Mouse (Mus musculus) kidney, embryonic 14.5 days (tissue): ENCODE measurements at regions not wholly inside any gene's neighbourhood (a gene's known extent, or its start where the extent isn't known, plus 50 kb on each side); places are given as distances from the start of the nearest gene placed in this dataset.

Source experiments
- ATAC-seq: fragments of 200-750 bp; cut with Nextera tagmentation; 2 replicates; pipeline ENCODE4 v1.8.0; 2017; ENCODE audit warnings: moderate number of reproducible peaks, mild to moderate bottlenecking, moderate TSS enrichment, moderate library complexity; ENCODE audit not compliant: low FRiP score, low TSS enrichment
- H3K27ac ChIP-seq: fragments of 300-500 bp; sonication (generic); 2 replicates; pipeline ENCODE4 v1.5.1; 2014; ENCODE audit warnings: low read depth, mild to moderate bottlenecking, low read length, moderate library complexity, mixed read lengths
- H3K27me3 ChIP-seq: fragments of 300-500 bp; sonication (generic); 2 replicates; pipeline ENCODE4 v1.6.1; 2014; ENCODE audit warnings: mild to moderate bottlenecking, low read length; ENCODE audit not compliant: control insufficient read depth, insufficient read depth
- H3K36me3 ChIP-seq: fragments of 300-500 bp; sonication (generic); 2 replicates; pipeline ENCODE4 v1.6.1; 2014; ENCODE audit warnings: low read length, mixed read lengths; ENCODE audit not compliant: control insufficient read depth, insufficient read depth
- H3K4me1 ChIP-seq: fragments of 300-500 bp; sonication (generic); 2 replicates; pipeline ENCODE4 v1.6.1; 2014; ENCODE audit warnings: low read length, mixed read lengths; ENCODE audit not compliant: control insufficient read depth, insufficient read depth
- H3K4me2 ChIP-seq: fragments of 300-500 bp; sonication (generic); replicated peaks from 2 replicates; pipeline ENCODE4 v1.6.1; 2014; ENCODE audit warnings: low read depth, mild to moderate bottlenecking, low read length
- H3K4me3 ChIP-seq: fragments of 300-500 bp; sonication (generic); 2 replicates; pipeline ENCODE4 v1.5.1; 2014; ENCODE audit warnings: mild to moderate bottlenecking, low read length
- H3K9ac ChIP-seq: fragments of 300-500 bp; sonication (generic); 2 replicates; pipeline ENCODE4 v1.6.1; 2014; ENCODE audit warnings: low read depth, mild to moderate bottlenecking, low read length, moderate library complexity
- H3K9me3 ChIP-seq: fragments of 300-500 bp; sonication (generic); 2 replicates; pipeline ENCODE4 v1.6.1; 2016; ENCODE audit warnings: low read length; ENCODE audit not compliant: control insufficient read depth
- whole genome bisulfite sequencing: fragments of 180-500 bp; shearing (Covaris S2); extraction: QIAGEN DNeasy Blood & Tissue Kit; methylation state at CpG from one replicate; pipeline ENCODE4 v1.1.7; 2014; 5-methylcytosine and 5-hydroxymethylcytosine counted together

DNA sequence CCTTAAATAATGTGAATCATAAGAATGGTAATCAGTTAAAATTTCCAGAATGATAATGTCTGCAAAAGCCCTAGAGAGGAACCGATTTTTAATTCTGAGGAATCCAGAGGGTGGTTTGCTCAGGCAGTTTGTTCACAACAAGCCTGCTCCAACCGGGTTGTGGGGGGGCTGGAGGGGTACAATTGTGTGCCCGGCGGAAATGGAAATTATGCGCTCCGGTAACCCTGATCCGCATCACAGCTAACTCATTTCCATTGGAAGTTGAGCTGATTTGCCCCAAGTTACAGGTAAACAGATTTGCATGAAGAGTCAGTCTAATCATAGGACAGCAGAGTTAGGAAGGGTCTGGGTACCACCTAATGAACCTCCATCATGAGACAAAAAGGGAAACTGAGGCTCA, 369.9 kb upstream of the Jarid2 start:
- no peak overlapping the region for H3K9ac ChIP-seq
- H3K4me2 ChIP-seq = no peak overlapping the region
- WGBS = 71% methylated on average over 7 of the region's 7 CpGs
- H3K4me1 ChIP-seq = peaks cover 28% of the 10 kb centered on the region
- H3K9me3 ChIP-seq = no peaks in the 10 kb centered on the region
- no peak overlapping the region for H3K4me3 ChIP-seq
- no peak for ATAC-seq
- H3K27me3 ChIP-seq = no peaks in the 10 kb centered on the region
- H3K36me3 ChIP-seq = no peaks in the 10 kb centered on the region
- no peak overlapping the region for H3K27ac ChIP-seq

DNA sequence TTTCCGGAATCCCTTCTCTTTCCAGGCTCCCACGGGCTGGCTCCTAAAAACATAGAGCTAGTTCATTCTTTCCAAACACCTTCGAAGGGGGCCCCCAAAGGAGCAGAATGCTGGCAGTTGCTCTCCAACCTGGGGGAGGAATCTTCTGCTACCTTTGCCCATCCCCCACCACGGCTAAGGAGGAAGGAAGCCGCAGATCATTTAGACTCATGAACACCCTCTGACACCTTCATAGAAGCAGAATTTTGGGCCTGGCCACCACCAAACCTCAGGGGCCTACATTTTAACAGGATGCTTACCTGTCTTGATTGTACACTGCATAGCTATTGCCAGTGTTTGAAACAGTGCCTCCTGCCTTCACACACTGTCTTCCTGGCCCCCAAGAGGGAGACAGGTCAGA, 369.3 kb upstream of the Jarid2 start:
- Histone ChIP-seq H3K4me2 (no peak overlapping the region), H3K9me3 (no peaks in the 10 kb centered on the region), H3K4me1 (peaks cover 23% of the 10 kb centered on the region), H3K9ac (no peak overlapping the region), H3K27ac (no peak overlapping the region), H3K27me3 (no peaks in the 10 kb centered on the region), H3K4me3 (no peak overlapping the region), H3K36me3 (no peaks in the 10 kb centered on the region)
- WGBS = 59% methylated on average over 5 of the region's 5 CpGs
- ATAC-seq = no peak

DNA sequence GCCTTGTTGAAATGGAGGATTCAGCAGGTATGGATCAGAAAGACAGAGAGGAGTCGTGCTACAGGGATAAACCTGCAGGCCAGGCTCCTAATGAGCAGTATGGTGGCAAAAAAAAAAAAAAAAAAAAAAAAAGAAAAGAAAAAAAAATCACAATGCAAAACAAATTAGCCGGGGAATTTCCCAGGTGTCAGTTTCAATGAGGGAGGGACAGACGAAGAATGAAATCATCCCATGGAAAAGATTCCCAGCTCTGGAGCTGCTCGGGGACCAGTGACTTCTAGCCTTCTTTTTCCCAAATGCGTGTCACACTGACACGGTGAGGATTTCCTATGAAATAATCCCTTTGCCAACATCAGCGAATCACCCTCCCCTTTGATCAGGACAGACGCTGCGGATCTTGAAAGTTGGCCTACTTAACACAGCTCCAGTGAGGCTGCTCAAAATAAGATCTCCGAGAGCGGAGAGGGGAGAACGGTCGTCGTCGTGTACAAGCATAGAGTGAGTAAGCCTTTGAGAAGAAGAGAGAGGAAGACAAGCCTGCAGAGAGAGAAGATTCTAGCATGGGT, 368.5 kb upstream of the Jarid2 start:
- Histone ChIP-seq H3K9ac (no peak overlapping the region), H3K27me3 (no peaks in the 10 kb centered on the region), H3K4me1 (peaks cover 17% of the 10 kb centered on the region), H3K4me3 (no peak overlapping the region), H3K36me3 (no peaks in the 10 kb centered on the region), H3K27ac (no peak overlapping the region), H3K9me3 (no peaks in the 10 kb centered on the region), H3K4me2 (no peak overlapping the region)
- 64% methylated on average over 15 of the region's 15 CpGs for WGBS
- ATAC-seq = no peak

DNA sequence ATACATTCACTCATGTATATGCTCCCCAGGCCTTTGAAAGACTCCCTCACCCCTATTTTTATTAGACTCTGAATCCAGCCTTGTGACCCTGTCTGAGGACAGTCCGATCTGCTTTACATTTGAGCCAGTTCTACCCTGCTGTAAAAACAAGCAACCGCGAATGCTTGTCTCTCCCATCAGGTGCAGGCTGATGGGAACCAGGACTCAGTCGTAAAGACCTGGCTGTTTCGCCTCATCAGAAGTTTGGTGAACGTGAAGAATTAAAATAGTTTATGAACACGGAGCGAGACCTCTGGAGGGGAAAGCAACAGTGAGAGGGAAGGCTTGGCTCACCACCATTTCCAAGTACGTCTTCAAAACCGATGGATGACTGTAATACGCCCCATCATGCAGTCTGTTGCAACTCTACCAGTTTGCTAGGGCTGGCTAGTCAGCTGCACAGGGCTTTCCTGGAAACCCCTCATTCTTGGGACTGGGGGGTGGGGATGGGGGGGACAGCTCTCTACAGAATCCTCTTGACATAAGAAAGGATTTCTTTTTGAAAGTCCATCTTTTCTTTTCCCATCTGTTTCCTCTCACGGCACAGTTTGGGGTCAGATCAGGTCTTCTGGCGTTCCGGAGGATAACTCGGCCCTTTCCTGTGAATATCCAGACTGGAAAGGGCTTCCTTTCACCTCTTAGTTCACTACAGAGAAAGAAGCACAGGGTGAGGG, 366.8 kb upstream of the Jarid2 start:
- no peaks in the 10 kb centered on the region for H3K9me3 ChIP-seq
- no peak overlapping the region for H3K9ac ChIP-seq
- WGBS = 26% methylated on average over 15 of the region's 15 CpGs
- H3K27ac ChIP-seq = no peak overlapping the region
- no peaks in the 10 kb centered on the region for H3K36me3 ChIP-seq
- no peaks in the 10 kb centered on the region for H3K27me3 ChIP-seq
- H3K4me3 ChIP-seq = no peak overlapping the region
- H3K4me1 ChIP-seq = peaks cover 10% of the 10 kb centered on the region
- H3K4me2 ChIP-seq = no peak overlapping the region
- ATAC-seq = no peak; the same call in 1 of the 2 replicates

DNA sequence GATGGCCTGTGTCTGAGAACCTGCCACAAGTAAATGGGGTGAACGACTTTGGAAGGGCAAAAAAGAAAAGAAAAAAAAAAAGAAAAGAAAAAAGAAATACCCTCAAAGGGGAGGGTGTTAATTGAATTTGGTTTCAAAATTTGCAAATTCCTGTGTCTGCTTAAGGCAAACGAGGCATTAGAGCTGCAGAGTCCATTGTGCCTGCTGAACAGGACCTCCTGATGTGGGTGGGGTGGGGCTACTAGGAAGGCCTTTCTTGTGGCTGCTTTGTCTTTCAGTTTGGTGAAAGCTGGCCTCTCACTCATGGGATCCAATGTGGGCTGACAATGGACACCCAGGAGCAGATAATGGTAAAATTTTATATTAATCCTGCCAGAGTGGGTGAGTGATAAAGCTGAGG, 366.3 kb upstream of the Jarid2 start:
- no peak overlapping the region for H3K4me3 ChIP-seq
- no peaks in the 10 kb centered on the region for H3K27me3 ChIP-seq
- peaks cover 10% of the 10 kb centered on the region for H3K4me1 ChIP-seq
- no peak for ATAC-seq
- WGBS = 14% methylated on average over 2 of the region's 2 CpGs
- H3K27ac ChIP-seq = no peak overlapping the region
- no peaks in the 10 kb centered on the region for H3K36me3 ChIP-seq
- no peak overlapping the region for H3K4me2 ChIP-seq
- no peak overlapping the region for H3K9ac ChIP-seq
- H3K9me3 ChIP-seq = no peaks in the 10 kb centered on the region

DNA sequence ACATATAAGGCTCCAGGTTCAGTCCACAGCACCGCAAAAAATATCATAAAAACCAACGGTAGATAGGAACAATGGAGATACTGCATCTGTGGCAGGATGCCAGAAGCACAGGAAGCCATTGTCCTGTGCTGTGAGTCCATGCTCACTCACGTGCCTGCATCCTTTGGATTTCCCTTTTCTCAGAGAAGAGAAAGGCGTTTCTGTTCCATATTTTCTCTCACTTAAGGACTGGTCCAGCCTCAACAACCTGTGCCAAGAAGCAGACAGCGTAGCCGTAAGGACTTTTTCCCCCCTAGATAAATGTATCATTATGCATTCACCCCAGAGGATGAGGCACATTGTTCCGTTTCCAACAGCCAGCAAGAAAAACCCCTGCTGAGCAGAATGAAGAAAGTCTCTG, 360.0 kb upstream of the Jarid2 start:
- H3K4me2 ChIP-seq = no peak overlapping the region
- no peaks in the 10 kb centered on the region for H3K27me3 ChIP-seq
- no peaks in the 10 kb centered on the region for H3K36me3 ChIP-seq
- H3K9me3 ChIP-seq = no peaks in the 10 kb centered on the region
- ATAC-seq = no peak
- H3K9ac ChIP-seq = no peak overlapping the region
- no peak overlapping the region for H3K4me3 ChIP-seq
- WGBS = 85% methylated on average over 7 of the region's 7 CpGs
- no peaks in the 10 kb centered on the region for H3K4me1 ChIP-seq
- H3K27ac ChIP-seq = no peak overlapping the region

DNA sequence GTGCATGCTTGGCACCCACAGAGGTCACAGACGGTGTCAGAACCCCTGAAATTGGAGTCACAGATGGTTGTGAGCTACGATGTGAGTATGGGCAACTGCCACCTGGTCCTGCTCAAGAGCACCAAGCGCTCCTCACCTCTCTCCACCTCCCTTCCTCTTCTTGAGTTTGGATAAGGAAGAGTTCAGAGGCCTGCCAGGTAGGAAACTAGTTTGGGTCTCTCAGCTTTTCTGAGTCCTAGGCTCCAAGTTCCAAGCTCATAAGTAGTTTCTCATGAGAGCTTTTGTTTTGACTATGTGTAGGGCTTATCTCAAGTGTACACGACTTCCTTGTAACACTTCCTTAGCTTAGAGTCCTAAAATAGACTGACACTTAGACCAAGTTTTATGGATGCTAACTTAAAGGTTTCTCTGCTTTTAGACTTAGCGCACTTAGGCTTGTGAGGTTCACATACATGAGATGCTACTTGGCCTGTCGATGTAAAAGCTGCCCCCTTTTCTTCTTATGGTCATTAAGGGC, 356.9 kb upstream of the Jarid2 start:
- no peak overlapping the region for H3K27ac ChIP-seq
- ATAC-seq = no peak
- no peaks in the 10 kb centered on the region for H3K9me3 ChIP-seq
- WGBS = 71% methylated on average over 6 of the region's 6 CpGs
- H3K36me3 ChIP-seq = no peaks in the 10 kb centered on the region
- no peaks in the 10 kb centered on the region for H3K27me3 ChIP-seq
- no peak overlapping the region for H3K4me2 ChIP-seq
- no peaks in the 10 kb centered on the region for H3K4me1 ChIP-seq
- no peak overlapping the region for H3K4me3 ChIP-seq
- H3K9ac ChIP-seq = no peak overlapping the region

DNA sequence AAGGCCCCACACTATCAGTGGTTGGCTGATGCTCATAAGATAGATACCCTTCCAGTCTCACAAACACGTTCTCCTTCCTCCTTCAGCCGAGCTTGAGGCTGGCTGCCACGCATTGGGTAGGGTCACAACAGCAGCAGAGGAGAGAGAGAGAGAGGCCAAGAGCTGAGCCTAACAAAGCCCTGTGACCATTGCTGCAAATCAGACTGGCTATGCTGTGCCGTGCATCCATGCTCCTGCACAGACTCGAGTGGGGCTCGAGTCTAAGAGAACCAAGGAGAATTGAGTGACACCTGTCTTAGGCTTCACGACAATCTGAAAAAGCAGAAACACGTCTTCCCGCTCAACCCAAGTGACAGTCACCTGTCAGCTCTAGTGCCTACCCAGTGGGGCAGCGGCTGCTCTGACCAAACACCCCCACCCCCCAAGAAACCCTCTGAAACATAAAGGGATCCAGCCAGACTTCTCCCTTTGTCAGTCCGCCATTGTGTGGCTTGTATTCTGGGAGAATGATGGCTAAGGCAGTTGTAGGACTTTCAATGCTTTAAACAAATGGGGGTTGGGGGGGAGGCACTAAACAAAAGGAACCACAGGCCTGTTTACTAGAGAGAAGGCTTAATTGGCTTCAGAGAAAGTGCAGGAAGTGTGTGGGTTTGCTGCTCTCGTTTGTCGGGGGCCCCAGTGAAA, 353.7 kb upstream of the Jarid2 start:
- no peaks in the 10 kb centered on the region for H3K4me1 ChIP-seq
- no peak overlapping the region for H3K4me2 ChIP-seq
- no peak for ATAC-seq
- H3K9me3 ChIP-seq = no peaks in the 10 kb centered on the region
- H3K27ac ChIP-seq = no peak overlapping the region
- H3K36me3 ChIP-seq = no peaks in the 10 kb centered on the region
- WGBS = 67% methylated on average over 13 of the region's 13 CpGs
- H3K4me3 ChIP-seq = no peak overlapping the region
- no peak overlapping the region for H3K9ac ChIP-seq
- H3K27me3 ChIP-seq = no peaks in the 10 kb centered on the region

DNA sequence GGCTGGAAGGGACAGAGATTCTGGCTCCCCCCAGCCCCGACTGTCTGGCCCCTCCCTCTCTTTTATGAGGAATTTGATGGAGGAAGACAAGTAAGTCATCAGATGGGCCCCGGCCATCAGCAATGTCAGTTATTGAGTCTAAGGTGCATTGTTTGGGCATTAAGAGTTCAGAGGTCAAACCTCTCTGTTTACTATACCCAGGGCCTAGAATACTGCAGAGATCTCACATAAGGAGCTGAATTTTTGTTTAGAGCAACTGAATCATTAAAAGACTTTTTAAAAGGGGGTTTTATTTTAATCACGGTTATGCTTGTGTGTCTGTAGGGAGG, 353.1 kb upstream of the Jarid2 start:
- WGBS = 59% methylated on average over 3 of the region's 3 CpGs
- no peak for ATAC-seq
- Histone ChIP-seq H3K4me2 (no peak overlapping the region), H3K4me1 (no peaks in the 10 kb centered on the region), H3K27me3 (no peaks in the 10 kb centered on the region), H3K27ac (no peak overlapping the region), H3K9ac (no peak overlapping the region), H3K9me3 (no peaks in the 10 kb centered on the region), H3K4me3 (no peak overlapping the region), H3K36me3 (no peaks in the 10 kb centered on the region)
